Mouse (Mus musculus): ENCODE measurements around the gene Ccser1. TPM values are rescaled to one million over a fixed set of nuclear protein-coding genes. Genes with fewer than 3 reads are reported as not detected.

The Ccser1 gene
- total RNA-seq, 1 experiment from 2014 or later = not detected

DNA sequence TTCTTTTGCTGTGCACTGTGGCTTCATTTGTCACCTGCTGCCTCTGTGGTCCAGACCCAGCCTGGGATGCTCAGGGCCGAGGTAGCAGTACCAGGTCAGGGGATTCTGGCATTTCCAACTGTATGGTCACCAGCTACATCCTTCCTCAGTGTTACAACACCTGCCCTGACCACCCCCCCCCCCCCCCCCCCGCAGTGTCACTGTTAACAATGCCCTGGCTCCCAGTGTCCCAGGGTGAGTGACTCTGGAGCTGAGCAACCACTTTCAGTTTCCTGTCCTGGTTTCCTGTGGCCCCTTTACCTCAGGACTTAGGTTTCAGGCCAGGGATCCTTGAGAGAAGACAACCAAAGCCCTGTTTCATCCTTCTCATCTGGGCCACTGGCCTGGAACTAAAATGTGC is 90.9 kb downstream of the Ccser1 start:
- no peak for ATAC-seq (replicated peaks; ENCODE audit: insufficient number of reproducible peaks, low FRiP score, low TSS enrichment, poor library complexity, severe bottlenecking)

DNA sequence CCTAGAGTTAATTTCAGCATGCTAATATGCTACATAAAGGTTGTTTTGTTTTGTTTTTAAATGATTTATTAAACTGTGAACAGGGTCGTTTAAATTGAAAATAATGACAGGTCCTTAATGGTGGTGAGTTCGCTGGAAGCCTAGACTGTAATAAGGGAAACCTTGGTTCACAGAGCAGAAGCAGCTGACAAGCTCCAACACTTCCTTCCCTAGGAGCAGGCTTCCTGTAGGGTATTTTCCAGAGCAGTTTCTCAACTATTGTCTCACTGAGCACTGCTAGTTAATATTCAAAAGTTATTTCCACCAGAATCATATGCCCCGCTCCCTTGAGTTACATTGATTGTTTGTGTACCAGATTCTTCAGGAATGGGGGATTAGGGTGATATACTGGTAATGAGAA is 93.3 kb downstream of the Ccser1 start:
- no peak for ATAC-seq (replicated peaks; ENCODE audit: insufficient number of reproducible peaks, low FRiP score, low TSS enrichment, poor library complexity, severe bottlenecking)

DNA sequence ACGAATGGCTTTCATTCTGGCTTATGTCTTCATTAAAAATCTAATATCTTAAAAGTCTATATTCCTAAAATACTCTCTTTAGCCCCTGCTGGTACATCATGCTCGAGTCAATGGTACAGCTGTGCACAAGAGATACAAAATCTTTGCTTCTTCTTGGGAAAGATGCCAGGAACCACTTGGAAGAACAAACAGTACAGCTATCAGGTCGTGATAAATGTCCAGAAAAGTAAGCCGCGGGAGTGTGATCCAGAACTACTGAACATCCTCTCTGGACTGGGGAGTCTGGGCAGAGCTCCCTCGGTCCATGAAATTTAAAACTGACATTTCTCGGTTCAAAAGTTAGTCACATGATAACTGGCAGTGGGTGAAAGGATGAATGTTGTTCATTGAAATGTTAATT is 99.4 kb downstream of the Ccser1 start:
- no peak for ATAC-seq (replicated peaks; ENCODE audit: insufficient number of reproducible peaks, low FRiP score, low TSS enrichment, poor library complexity, severe bottlenecking)

DNA sequence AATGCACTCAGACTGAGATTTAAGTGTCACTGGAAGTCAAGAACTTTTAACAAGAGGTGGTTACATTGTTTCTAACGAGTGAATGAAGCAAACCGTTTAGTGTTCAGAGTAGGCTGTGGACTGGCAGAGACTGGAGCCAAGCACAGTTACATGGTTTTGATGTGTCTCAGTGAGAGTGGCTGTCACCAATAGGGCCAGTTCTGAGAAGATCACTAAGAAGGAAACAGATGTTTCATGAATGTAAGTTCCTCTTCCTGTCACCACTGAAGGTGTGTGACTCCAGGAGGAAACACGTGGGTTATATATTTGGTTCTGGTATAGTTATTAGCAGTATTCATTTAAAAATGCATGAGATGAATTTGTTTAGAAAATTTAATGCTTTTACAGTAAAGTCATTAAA is 112.8 kb downstream of the Ccser1 start:
- ATAC-seq (replicated peaks; ENCODE audit: insufficient number of reproducible peaks, low FRiP score, low TSS enrichment, poor library complexity, severe bottlenecking) = no peak

DNA sequence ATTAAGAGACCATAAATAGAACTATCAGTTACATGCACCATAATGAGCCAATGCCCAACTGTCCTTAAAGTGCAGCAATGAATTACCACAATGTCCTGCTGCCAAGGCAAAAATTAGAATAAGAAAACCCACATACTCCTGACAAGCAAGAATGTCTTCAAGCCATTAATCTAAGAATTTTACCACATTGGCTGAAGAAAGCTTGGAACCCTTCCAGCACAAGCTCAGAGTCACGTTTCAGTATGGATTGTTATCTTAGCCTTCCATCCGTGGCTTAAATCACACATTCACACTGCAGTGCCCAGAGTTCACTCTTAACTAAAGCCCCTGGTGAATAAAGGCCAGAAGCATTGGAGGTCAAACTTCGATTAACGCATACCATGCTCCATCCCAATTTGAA is 115.4 kb downstream of the Ccser1 start:
- no peak for ATAC-seq (replicated peaks; ENCODE audit: insufficient number of reproducible peaks, low FRiP score, low TSS enrichment, poor library complexity, severe bottlenecking)

DNA sequence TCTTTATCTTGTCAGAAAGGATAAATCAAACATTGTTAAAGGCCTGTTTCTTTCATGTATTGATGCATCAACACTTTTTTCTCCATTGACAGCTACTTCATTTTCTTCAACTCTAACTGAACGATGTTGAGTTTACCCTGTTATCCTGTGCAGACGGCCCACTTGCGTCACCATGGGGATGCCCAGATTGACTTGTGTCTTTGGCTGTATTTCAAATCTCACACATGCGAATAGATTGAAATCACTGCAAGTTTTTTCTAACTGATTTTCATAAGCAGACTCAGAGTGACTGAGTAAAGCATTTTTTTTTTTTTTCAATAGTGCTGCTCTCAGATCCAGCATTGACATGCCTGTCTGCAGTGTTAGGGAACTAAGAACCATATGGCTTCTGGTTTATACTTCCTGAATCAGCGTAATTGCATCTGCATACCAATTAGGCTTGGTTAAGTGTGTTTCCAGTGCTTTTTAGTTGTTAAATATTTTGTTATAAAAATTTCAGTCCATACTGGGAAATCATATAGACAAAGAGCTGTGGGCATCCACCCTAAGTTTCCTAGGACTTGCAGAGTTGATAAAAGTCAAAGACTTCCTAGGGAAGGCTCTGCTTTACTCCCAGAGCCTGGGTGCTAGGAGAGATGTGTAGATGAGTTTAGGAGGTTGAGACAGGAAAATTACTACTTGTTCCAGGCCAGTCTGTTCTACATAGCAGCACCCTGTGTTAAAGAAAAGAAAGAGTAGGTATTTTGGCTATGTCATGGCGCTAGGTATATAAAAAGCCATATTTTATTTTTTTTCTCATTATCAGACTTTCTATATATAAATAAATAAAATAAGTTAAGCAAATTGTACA is 116.3 kb downstream of the Ccser1 start:
- ATAC-seq (replicated peaks; ENCODE audit: insufficient number of reproducible peaks, low FRiP score, low TSS enrichment, poor library complexity, severe bottlenecking) = no peak

DNA sequence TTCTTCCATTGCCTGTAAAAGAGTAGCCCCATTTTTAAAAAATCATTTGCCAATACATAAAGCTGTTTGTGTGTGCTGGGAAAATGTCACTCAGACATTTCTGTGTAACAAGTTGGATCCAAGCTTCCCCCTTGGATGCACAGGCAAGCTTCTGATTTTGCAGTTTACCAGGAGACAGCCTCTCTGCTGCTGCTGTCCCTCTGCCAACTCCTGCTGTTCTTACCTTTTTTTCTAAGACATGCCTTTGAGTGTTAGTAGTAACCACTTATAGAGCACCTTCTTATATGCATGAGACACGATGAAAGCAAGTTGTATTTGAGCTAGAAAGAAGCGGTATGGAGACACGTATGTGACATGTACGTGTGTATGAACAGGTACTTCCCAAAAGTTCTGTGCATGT is 120.3 kb downstream of the Ccser1 start:
- no peak for ATAC-seq (replicated peaks; ENCODE audit: insufficient number of reproducible peaks, low FRiP score, low TSS enrichment, poor library complexity, severe bottlenecking)

DNA sequence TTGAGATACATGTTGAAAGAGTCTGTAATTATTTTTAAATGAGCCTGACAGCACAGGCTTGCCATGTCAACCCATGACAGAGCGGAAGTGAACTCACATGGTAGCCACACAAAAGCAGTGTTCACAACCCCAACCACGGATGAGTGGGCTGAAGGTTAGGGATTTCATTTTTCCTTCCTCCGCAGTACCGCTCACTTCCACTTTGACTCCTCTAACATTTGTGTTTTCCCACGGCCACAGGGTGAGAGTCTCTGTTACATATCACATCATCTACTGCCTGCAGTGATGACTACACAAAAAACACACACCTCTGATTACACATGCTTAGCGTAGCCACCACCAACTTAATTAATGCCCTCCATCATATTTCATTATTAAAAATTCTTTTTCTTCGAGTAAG is 120.9 kb downstream of the Ccser1 start:
- ATAC-seq (replicated peaks; ENCODE audit: insufficient number of reproducible peaks, low FRiP score, low TSS enrichment, poor library complexity, severe bottlenecking) = no peak

DNA sequence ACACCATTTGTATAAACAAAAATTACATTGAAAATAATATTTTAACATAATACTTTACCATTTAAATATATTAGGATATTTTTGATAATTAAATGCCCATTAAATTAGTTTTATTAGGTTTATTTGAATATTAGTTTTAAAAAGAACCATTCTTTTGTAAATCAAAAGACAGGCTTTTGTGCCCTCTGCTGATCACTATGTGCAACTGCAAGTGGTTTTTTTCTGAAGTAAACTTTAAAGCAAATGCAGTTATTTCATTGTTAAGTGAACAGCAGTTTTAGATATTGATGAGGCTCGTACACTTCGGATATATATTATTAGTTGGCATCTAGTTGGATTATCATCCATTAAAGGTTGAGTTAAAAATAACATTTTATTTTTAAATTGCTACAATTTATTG is 121.5 kb downstream of the Ccser1 start:
- ATAC-seq (replicated peaks; ENCODE audit: insufficient number of reproducible peaks, low FRiP score, low TSS enrichment, poor library complexity, severe bottlenecking) = no peak

DNA sequence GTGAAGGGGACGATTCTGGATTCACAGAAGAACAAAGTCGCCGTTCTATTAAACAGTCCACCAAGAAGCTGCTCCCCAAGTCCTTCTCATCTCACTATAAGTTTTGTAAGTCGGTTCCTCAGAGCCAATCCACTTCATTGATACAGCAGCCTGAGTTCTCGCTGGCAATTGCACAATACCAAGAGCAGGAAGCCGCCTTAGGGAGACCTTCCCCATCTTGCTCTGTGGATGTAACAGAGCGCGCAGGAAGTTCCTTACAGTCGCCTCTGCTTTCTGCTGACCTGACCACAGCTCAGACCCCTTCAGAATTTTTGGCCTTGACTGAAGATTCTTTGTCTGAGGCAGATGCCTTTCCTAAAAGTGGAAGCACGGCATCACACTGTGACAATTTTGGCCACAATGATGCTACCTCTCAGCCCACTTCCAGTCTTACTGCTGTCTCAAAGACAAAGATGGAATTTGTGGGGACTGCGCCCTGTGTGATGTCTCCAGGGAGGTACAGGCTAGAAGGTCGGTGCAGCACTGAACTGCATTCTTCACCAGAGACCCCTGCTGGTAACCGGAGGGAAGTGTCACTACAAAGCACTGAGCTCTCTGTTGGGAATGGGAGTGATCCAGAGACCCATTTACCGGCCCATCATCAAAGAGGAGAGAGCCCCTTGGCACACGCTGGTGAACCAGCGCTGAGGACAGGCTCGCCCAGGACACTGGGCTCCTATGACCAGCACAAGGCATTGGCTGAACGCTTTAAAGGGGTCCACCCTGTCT is 131.4 kb downstream of the Ccser1 start:
- ATAC-seq (replicated peaks; ENCODE audit: insufficient number of reproducible peaks, low FRiP score, low TSS enrichment, poor library complexity, severe bottlenecking) = no peak

DNA sequence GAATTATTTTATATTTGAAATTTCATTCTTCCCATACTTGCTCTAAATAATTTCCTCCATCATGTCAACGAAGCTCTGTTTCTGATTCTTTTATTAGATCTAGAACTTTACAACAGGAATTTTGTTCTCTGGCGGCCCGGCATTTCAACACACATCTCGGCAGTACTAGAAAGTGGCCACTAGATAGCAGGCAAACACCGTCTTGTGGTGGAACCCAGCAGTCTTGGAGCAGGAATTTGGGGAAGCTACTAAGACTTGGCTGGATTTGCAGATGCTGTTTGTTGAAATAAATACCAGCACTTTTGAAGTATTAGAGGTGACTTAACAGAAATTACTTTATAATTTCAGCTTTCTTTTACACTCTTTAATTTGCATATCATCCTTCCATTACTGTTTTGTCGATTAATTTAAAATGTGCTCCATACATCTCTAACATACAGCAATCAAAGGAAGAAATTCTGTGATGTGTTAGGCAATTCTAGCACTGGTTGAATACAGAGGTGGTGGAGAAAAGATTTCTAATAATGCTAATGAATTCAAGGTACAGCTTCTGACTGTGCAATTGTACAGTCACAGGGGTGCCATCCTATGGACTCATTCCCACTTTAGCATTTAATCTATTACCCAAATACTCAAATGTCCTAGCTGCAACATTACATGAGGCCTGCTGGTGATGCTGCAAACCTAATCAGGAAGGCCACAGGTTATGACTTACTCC is 135.9 kb downstream of the Ccser1 start:
- no peak for ATAC-seq (replicated peaks; ENCODE audit: insufficient number of reproducible peaks, low FRiP score, low TSS enrichment, poor library complexity, severe bottlenecking)

DNA sequence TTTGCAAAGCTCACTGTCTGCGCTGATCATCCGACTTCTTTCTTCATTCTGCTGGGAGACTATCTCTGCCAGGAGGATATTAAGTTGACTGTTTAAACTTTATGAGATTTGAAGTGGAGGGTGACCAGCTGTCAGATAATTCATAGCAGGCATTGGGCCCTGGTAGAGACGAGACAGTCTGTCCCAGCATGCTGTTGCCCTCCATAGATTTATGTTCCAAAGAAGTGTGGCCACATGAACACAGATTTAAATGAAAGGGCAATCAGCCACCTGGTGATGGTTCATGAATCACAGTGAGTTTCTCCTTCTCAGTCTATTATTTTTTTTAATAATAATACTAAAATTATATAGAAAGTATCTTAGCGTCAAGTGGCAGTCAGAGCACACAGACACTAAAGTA is 140.7 kb downstream of the Ccser1 start:
- no peak for ATAC-seq (replicated peaks; ENCODE audit: insufficient number of reproducible peaks, low FRiP score, low TSS enrichment, poor library complexity, severe bottlenecking)

DNA sequence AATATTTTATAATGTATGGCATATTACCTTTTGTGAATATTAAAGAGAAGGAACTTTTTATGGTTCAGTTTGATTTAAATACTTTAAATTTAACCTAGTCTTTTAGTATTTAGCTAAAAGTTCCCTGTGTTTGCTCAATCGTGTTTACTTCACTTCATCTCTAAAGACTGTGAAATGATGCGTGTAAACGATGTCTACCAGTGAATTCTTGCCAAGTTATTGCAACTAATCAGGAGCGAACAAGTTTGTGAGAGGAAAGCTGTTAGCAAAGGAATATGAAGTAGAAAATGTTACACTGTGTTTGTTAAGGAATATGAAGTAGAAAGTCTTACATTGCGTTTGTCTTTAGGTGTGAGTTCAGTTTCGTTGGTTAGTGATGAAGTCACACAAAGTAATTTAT is 142.2 kb downstream of the Ccser1 start:
- no peak for ATAC-seq (replicated peaks; ENCODE audit: insufficient number of reproducible peaks, low FRiP score, low TSS enrichment, poor library complexity, severe bottlenecking)

DNA sequence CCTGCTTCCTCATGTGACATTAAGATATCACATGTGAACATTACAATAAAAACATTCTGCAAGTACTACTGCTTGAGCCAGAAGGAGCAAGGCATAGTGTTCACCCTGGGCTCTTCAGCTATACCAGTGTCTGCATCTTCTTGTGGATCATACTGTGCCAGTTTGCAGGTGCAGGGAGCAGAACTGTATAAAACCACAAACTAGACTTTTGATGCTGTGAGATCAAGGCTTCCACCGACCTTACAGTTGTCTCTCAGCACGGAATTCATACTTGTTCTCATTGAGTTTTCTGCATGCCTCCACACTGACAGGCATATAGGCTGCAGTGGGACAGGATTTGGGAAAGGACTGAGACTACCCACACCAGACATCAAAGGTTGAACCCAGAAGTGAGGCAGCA is 146.0 kb downstream of the Ccser1 start:
- ATAC-seq (replicated peaks; ENCODE audit: insufficient number of reproducible peaks, low FRiP score, low TSS enrichment, poor library complexity, severe bottlenecking) = no peak

DNA sequence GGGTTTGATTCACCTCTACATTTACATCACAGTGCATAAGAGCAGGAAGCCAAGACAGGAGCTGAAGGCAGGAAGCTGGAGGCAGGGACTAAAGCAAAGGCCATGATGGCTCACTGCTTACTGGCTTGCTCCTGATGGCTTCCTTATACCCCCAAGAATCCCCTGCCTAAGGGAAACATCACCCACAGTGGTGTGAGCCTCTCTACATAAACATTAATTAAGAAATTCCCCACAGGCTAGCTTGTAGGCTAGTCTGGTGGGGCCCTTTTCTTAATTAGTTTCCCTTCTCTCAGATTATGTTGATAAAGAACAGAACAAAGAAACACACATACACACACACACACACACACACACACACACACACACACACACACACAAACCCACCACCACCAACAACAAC is 148.9 kb downstream of the Ccser1 start:
- ATAC-seq (replicated peaks; ENCODE audit: insufficient number of reproducible peaks, low FRiP score, low TSS enrichment, poor library complexity, severe bottlenecking) = no peak

DNA sequence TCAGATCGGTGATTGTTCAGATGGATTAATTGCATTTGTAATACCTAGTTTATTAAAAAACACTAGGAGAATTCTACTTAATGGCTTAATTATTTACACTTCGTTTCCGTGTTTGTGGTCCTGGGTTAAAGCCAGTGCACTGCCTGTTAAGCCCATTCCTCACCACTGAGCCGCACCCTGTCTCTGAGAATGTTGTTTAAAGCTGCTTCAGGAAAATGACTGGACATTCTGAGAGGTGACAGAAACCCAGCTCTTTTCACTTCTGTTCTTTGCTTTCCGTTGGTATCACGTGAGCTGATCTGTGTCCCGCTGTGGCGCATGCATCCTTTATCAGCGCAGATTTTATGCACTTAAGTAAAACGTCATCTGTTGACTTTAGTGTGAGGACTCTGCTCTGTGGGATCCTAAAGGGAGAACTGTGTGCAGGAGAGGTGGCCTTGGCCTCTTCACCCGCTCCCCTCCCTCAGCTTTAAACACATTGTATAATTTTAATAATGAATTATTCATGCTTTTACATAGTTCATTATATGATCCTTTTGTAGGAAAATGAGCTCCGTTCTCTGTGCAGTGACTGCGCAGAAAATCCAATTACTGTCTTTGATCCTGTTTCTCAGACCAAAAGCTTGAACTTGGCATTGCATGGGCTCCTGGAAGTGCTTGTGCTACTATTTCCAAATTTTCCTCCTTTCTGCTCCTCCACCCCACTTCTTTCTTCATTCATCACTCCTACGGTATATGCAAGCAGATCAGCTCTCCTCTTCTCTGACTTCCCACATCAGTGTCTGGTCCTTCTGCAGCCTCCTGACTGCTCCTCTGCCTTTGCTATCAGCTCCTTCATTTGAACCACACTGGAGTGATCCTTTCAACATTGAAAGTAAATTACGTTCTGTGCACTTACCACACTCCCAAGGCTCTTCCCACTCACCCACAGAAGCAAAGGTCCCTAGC is 149.7 kb downstream of the Ccser1 start:
- no peak for ATAC-seq (replicated peaks; ENCODE audit: insufficient number of reproducible peaks, low FRiP score, low TSS enrichment, poor library complexity, severe bottlenecking)

DNA sequence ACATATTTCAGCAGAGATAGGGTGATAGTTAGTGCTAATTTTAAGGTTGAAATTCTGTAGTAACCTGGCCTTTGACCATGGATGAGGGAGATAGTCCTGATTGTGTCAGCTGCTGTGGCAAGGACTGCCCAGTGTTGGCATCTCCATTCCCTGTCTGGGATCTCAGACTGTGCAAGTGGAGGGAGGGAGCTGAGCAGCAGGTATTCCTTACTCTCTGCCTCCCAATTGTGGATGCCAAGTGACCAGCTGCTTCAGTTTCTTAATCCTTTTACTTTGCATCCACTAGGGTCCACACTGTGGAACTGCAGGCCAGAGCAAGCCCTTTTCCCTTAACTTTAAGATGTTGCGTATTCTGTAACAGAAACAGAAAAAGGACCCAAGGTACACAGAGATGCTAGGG is 154.3 kb downstream of the Ccser1 start:
- ATAC-seq (replicated peaks; ENCODE audit: insufficient number of reproducible peaks, low FRiP score, low TSS enrichment, poor library complexity, severe bottlenecking) = no peak

DNA sequence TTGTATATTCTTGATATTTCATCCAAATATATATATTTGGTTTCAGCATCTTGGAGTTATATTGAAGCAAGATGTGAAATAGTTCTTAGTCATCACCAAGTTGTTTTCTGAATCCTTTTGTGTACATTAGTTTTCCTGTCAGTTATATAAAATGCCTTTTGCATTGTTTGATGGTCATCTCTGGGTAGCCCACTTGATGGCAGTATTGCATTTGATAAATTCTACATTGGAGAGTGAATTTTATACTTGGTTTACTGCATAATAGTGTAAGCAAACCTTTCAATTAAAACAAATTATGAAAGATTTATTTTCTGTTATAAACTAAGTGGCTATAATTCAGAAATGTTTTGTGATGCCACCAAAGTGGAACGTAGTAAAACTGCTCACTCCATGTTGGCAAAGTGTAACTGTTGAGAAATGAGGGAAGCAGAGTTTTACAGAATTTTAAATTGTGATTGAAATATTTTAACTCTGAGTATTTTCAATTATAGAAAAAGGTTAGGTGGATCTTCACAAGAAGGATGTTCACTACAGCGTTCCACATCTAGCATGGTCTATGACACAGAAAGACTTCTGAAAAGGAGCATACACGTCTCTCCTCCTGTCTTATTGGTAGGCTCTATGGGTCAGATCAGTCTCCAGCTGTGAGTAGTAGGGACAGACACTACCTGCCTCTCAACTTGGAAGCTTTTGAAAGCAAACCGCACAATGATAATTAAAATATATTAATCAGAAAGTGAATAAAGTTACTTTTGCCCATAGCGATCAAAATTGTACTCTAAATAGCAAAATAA is 167.1 kb downstream of the Ccser1 start:
- no peak for ATAC-seq (replicated peaks; ENCODE audit: insufficient number of reproducible peaks, low FRiP score, low TSS enrichment, poor library complexity, severe bottlenecking)

Measured in monocyte, adult 5-6 weeks (primary cell).